8 mouse cellular contexts compared by ENCODE assay signal in genomic region chr1:167289567-167290262, GRCm38 (mm10). TPM values are rescaled to one million over a fixed set of nuclear protein-coding genes. Genes with fewer than 3 reads are reported as not detected.
DNase-seq lines count a peak whose midpoint lies in the region; ATAC-seq lines count a peak whose summit lies in the region.

No protein-coding gene starts in this region.

- H3K9ac ChIP-seq in heart, embryonic 13.5 days: peak overlapping the region; percentile 50
- H3K9ac ChIP-seq in midbrain, embryonic 15.5 days: no peak overlapping the region

- H3K9me3 ChIP-seq in heart, embryonic 13.5 days: no peaks in the 10 kb centered on the region
- no peaks in the 10 kb centered on the region for H3K9me3 ChIP-seq in midbrain, embryonic 15.5 days

- H3K27ac ChIP-seq in heart, embryonic 13.5 days (replicated peaks): no peak overlapping the region
- 0 out of 2 replicates have a peak overlapping the region, but pooled peaks have one; percentile 29 for H3K27ac ChIP-seq in midbrain, embryonic 15.5 days

- no peak overlapping the region for H3K4me3 ChIP-seq in heart, embryonic 13.5 days
- no peak overlapping the region for H3K4me3 ChIP-seq in midbrain, embryonic 15.5 days

- H3K4me1 ChIP-seq in heart, embryonic 13.5 days: peaks cover 33% of the 10 kb centered on the region
- peaks cover 19% of the 10 kb centered on the region for H3K4me1 ChIP-seq in midbrain, embryonic 15.5 days

- no peak for ATAC-seq in heart, embryonic 13.5 days (ENCODE audit: extremely low read depth, insufficient number of reproducible peaks, low FRiP score, low TSS enrichment)
- peak; percentile 39; the same call in 1 of the 2 replicates for ATAC-seq in midbrain, embryonic 15.5 days (replicated peaks)

- DNase-seq in heart, postnatal 25 days (ENCODE audit: low spot score): no peak
- DNase-seq in Muller cell, postnatal 12 days (ENCODE audit: inconsistent ontology term): peak; percentile 52
- peak; percentile 31 to 38 for DNase-seq in heart, postnatal 14 days
- no peak for DNase-seq in urinary bladder, postnatal 4 days (ENCODE audit: low spot score in 2 of 2)
- no peak for DNase-seq in cerebellum, adult 18-20 months
- no peak for DNase-seq in adrenal gland, postnatal 25 days

- intact Hi-C loops in heart, postnatal 25 days (cut with DNase I): no loop called here
- intact Hi-C loops in heart, postnatal 14 days (cut with DNase I): no loop called here

- peaks cover 26% of the 10 kb centered on the region for H3K27me3 ChIP-seq in heart, embryonic 13.5 days (replicated peaks)
- H3K27me3 ChIP-seq in midbrain, embryonic 15.5 days (replicated peaks): no peaks in the 10 kb centered on the region

- H3K4me2 ChIP-seq in heart, embryonic 13.5 days: peak overlapping the region; percentile 37
- H3K4me2 ChIP-seq in midbrain, embryonic 15.5 days: peak overlapping the region; percentile 16; the same call in 1 of the 2 replicates

- no peaks in the 10 kb centered on the region for H3K36me3 ChIP-seq in heart, embryonic 13.5 days
- H3K36me3 ChIP-seq in midbrain, embryonic 15.5 days (replicated peaks): no peaks in the 10 kb centered on the region

- 8% methylated on average over 11 of the region's 11 CpGs for WGBS in heart, embryonic 13.5 days
- 5% methylated on average over 11 of the region's 11 CpGs for WGBS in midbrain, embryonic 15.5 days

RNA-seq across cellular contexts. Expression of gene Uck2, which starts 4.6 kb away (rescaled TPM):
- 46.8 and 50.9 TPM in 2 replicates for polyA plus RNA-seq in heart, embryonic 13.5 days (2015; fragmentation: Nextera tagmentation; extraction: Ambion mirVana)
- total RNA-seq in heart, postnatal 25 days (2021): 10 to 100 TPM; 54.7 to 59.7 TPM
- total RNA-seq in heart, postnatal 14 days (2021): 10 to 100 TPM; 47.3 to 54.5 TPM
- 50.1 and 50.9 TPM in 2 replicates for polyA plus RNA-seq in midbrain, embryonic 15.5 days (2015; fragmentation: Nextera tagmentation; extraction: Ambion mirVana)
- 47.5 and 53.1 TPM in 2 replicates for total RNA-seq in adrenal gland, postnatal 25 days (2021)

RNA-seq across cellular contexts. Expression of gene Tmco1, which starts 18.5 kb away (rescaled TPM):
- polyA plus RNA-seq in heart, embryonic 13.5 days (2015; fragmentation: Nextera tagmentation; extraction: Ambion mirVana): 69.9 and 81.9 TPM in 2 replicates
- total RNA-seq in heart, postnatal 25 days (2021): 10 to 100 TPM; 87.3 to 94.7 TPM
- 10 to 100 TPM; 80.6 to 86.5 TPM for total RNA-seq in heart, postnatal 14 days (2021)
- polyA plus RNA-seq in midbrain, embryonic 15.5 days (2015; fragmentation: Nextera tagmentation; extraction: Ambion mirVana): 65.2 and 70.6 TPM in 2 replicates
- total RNA-seq in adrenal gland, postnatal 25 days (2021): 151 and 164 TPM in 2 replicates

Comparison
In these comparisons a context has a peak if more than half of its experiments do, and no peak if none do; other contexts are left out.
1. DNase-seq: peak in Muller cell, postnatal 12 days (single experiment) and heart, postnatal 14 days (2 of 2); none in heart, postnatal 25 days (single experiment), urinary bladder, postnatal 4 days (0 of 2), cerebellum, adult 18-20 months (0 of 2) and adrenal gland, postnatal 25 days (single experiment).